Mouse (Mus musculus) heart, adult 8-10 months (tissue): ENCODE measurements around the gene Nfya. TPM values are rescaled to one million over a fixed set of nuclear protein-coding genes. Genes with fewer than 3 reads are reported as not detected.

Experiments
- DNase-seq: peaks from one replicate; pipeline ENCODE4 v3.0.0; 2022; ENCODE audit warnings: low spot score
- total RNA-seq, 4 experiments: library from RNA; stranded (reverse); gene quantifications; 2 replicates each; pipeline ENCODE4 v1.2.4; 2022

The Nfya gene
- total RNA-seq = 10 to 100 TPM; 10.8 to 19.7 (median 15.5) TPM

DNA sequence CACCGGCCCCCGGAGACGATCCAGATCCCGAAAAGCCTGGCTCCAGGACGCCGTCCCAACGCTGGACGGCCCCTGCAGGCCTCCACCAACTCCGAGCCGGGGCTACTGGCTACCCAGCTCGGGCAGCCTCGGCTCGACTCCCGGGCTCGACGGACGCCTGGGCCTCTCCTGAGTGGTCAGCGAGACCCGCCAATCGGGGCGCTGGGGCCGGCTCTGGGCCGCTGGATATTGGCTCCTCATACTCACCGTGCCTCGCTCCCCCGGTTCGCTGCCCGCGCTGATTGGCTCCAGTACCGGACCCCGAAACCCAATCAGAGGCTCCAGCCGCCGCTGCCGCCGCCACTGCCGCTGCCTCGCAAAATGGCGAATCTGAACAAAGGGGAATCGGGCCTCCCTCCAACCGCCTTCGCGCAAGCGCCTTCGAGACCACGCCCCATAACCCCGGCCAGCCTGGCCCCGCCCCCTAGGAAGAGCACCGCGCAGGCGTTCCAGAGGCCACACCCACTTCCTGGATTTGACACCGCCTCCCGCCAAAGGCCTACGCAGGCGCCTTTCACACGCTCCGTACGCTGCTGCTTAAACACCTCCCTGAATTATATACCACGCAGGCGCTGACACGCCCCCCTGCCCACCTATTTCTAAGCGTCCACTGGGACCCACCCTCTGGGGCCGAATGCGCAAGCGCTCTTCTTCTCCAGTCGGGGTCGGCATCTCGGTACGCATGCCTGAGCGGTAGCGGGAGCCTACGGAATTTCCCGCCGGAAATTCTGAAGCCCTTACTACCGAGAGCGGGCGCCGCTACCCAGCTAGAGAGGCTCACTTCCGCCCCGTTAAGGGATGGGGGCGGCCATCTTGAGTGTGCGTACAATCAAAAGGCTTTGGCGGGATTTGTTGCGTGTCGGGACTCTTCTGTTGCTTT lies at the start of gene Nfya, which contains the start of gene Oard1:
Gene Nfya (minus strand): TSS at position 527 of the 919 bp plus-strand sequence.
Gene Oard1 (plus strand): TSS at position 635 of the 919 bp plus-strand sequence.
- peak; percentile 99 for DNase-seq

DNA sequence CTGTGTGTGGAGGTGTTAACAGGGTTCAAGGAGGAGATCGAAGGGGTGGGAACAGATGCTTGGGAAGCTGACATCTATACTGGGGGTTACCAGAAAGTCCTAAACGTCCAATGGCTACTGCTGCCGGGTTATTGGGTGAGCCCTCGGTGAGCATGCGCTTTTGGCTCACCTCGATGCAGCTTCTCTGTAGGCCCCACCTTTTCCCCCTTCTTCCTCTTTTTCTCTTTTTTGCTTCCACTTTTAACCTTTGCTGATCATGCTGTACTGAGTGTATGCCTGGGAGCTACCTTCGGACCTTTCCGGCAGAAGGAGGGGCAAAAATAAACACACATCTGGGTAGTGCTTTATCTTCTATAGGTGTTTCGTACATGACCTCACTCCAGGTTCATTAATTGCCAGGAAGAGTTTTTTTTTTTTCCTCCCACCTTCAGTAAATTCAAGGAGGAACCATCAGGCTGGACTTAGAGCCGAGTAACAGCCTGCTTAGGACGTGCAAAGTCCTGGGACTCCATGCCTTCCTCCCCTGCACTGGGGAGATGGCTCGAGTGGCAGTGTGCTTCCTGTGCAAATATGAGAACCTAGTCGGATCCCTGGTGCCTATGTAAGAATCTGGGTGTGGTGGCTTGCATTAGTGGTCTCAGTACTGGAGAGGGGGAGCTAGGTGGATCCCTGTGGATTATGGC lies 48.4 kb upstream of the Nfya start:
- DNase-seq = no peak

DNA sequence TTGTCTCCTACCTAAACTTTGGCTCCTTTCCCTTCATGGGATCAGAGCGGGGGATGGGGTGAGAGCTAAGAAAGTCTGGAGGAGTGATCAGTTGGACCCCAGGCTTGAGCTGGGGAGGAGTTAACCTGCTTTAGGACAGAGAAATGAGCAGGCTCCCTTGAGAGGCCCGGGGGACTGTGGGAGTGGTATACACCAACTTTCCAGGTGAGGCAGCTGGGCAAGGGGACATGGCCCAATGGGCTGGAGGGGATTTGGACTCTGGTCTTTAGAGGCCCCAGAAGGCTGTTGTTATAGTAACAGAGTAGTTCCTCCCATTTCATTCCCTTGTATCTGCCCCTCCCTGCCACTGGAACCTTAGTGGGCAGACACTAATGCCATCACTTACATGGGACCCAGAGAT lies 46.2 kb upstream of the Nfya start:
- no peak for DNase-seq

DNA sequence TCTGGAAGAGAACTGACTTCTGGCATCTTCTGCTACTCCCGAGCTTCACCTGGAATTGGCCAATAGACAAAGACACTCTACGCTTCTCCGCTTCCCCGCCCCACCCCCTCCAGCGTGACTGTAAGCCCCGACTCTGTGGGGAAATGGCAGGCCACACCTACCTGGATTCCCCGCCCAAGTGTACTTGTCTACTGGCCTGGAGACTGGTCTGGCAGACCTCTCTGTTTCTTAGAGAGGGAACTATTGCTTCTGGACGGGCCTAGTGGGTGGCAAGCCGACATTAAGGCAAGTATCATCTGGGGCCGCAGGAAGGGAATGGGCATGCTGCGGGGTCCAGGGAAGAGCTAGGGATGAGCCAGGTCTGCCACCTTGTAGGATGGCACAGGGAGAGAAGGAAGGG lies 45.0 kb upstream of the Nfya start, which contains the start of gene Unc5cl:
Gene Unc5cl (plus strand): TSS at position 214 of the 400 bp plus-strand sequence.
- no peak for DNase-seq

DNA sequence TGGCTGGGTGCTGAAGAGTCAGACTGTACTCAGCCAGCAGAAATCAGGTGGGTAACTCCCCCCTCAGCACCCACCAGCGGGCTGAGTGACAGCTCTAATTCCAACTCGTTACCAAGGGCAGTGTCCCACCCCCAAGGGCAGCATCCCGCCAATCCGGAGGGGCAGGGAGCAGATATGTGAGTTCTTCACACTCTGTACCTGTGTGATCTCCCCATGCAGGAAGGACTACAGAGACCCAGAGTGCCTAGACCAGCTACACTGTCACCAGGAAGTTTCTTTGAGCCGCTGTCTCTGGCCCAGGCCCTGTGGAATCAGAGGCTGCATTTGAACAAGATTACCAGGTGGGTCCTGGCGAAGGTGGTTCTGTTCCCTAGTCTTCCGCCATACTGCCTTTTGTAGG lies 44.5 kb upstream of the Nfya start:
- no peak for DNase-seq

DNA sequence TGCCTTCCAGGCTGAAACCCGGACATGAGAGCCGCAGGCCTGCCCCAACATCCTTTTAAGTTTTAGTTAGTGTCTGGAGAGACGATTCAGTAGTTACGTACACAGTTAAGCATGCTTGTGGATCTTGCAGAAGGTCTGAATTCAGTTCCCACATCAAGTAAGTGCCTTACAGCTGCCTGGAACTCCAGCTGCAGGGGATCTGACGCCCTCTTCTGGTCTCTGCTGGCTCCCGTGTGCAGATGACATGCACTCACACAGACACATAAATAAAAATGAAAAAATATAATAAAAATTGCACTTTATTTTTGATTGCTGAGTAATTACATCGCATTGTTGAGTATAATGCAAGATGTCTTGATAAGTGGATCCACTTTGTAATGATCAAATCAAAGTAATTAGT lies 43.8 kb upstream of the Nfya start:
- no peak for DNase-seq

DNA sequence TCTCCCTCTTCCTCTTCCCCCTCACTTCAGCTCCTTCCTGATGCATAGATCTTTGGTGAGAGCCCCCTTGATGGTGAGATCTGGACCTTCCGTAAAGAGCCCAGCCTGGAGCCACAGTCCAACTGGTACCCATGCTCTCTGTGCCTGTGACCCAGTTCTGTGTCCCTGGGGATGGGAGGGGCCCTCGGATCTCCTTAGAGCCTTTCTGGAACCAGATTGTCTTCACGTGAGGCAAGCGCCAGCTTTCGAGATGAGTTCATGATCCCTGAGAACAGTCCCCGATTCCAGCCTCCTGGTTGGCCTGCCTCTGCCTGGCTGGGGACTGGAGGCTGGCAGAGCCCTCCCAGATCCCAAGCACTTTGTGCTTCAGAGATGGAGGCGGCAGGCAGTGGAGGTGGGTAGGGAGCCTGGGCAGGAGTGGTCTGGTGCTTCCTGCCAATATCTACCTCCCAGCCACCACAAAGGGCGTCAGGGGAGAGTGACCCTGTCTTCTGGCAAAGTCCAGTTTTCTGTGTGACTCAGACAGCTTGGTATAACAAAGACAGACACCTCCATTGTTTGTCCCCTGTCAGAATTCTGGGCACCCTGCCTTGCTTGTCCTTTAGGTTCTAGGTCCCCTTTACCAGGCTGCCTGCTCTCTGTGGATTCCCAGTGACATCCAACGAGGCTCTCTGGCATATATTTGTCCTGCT lies 42.2 kb upstream of the Nfya start:
- no peak for DNase-seq

DNA sequence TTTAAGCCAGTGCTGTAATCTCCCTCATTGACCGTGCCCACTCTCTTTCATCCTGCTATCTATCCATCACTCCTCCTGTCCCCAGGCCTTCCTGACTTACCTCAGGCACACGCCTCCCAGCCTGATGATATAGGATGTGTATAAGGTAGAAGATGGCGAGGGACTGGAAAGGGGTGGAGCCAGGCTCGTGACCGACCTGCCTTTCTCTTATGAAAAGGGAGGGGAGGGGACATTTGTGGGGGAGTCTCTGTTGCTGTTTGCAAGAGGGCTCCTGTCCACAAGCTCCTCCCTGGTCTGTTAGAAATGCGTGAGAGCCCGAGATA lies 41.6 kb upstream of the Nfya start, which contains the start of gene Tspo2:
Gene Tspo2 (minus strand): TSS at position 170 of the 323 bp plus-strand sequence.
- DNase-seq = no peak

DNA sequence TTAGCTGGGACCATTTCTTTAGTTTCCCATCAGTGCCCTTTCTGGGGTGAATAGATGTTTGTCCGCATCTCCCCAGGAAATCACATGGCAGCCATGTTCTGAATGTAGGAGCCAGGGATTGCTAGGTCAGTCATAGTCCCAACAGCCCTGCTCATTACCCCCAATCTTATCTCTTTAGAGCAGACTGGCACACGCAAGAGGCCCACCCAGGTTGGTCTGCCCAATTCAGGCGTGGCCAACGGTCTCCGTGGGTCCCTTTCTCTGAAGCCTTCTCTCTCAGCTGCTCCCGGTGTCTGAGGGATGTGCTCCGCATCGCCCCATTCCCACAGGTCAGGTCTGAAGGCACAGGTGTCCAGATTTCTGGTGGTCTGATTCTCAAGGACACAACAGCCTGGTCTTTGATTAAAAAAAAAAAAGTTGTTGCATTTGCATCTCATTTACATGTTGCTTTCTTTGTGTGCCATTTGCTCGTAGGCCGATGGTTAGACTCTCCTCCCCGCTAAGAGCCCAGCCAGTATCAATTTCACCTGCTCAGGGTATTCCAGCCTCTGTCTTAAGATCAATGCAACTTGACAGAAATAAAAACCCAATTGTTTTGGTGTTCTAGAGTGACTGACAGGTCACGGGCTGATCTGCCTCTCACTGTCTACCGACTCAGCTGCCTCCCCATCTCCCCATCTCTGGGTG lies 41.1 kb upstream of the Nfya start:
- DNase-seq = no peak

DNA sequence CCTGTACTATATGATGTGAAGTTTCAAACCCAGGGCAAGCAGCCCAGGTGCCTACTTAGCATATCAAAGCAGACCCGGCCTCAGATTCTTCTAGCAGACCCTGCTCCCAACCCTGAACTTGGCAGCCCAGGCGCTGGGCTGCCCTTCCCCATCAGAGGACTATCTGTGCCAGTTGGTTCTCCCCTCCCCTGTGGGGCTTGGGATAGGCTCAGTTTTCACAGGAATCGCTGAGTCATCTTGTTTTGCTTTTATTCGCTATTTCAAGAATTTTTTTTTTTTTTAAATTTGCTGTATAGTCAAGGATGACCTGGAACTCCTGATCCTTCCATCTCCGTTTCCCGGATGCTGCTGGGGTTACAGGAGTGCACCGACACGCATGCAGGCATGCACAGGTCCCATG lies 38.0 kb upstream of the Nfya start:
- no peak for DNase-seq

DNA sequence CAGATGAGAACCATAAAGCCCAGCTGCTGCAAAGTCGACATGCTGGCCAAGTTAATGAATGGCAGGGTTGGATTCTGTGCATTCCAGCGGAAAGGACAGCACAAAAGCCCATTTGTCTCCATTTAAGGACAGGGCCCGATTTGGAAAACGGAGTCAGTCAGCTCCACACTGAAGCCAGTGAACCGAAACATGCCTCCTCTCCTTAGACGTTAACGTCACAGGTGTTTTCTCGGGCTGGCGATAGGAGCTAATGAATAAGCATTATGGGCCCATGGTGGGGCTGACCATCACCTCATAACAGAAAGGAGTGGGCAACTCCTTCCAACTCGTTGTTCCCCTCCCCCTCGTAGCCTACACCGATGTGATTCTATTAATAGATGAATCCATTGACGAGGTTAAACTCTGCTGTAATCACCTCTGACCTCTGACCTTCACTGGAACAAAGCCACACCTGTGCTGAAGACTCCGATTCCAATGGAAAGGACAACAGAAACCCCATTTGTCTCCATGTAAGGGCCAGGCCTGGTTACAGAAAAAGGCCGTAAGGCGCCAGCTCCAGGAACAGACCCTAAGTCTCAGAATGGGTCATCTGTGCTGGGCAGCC lies 33.9 kb upstream of the Nfya start:
- no peak for DNase-seq

DNA sequence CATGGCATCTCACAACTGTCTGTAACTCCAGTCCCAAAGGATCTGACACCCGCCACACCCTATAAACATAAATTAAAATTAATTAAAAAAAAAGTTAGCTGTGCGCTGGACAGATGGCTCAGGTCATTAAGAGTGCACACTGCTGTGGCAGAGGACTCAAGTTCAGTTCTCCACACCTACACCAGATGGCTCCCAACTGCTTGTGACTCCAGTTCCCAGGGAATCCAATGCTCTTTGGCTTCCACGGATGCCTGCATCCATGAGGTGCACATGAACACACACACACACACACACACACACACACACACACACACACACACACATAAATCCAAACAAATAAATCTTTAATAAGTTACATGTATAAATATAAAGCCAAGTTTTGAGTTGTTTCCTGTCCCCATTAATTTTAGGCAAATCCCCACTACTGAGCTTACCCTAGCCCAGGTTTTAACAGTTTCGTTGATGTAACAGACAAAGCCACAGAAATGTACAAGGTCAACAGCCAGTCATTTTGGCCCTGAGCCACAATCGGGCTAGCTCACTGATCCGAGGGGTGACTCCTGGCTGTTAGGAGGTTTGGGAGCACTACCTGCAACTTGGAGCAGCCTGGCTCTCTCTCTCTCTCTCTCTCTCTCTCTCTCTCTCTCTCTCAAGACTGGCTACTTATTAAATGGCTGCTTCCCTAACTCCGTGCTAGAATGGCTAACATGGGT lies 33.2 kb upstream of the Nfya start:
- no peak for DNase-seq

DNA sequence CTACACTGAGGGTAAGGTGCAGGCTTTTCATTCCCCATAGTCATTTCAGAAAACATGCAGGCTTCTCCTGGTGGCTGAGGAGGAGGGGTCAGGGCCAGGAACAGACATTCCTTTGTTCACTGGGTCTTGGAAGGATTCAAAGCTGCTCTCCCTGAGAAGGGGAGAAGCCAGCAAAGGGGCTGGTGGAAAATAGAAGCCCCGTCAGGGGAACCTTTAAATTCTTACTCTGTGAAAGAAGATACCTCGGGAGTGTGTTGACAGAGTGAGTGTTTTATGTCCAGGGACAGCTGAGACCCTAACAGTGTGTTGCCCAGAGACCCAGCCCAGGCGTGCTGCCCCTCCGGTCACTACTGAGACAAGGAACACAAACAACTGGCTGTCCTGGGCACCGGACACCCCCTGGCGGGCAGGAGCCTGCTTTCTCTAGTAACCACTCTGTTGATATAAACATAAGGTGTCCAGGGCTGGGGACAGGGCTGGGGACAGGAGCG lies 27.8 kb upstream of the Nfya start:
- DNase-seq = no peak

DNA sequence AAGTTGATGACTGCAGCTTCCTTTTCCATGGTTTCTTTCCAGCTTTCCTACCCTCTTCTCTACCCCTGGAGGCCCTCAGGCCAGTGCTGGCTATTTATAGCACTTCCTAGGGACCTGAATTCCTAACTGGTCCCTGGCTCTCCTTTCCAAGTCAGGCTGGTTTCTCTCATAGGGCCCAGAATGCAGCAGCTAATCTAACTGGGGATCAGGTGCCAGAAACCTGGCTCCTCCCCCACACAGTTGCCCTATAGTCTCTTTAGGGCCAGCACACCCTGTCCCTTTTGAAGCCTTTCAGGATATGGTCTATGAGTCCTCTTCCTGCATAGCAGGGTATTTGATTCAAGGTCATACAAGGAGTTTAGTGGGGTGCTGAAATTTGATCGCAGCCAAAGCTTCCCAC lies 26.8 kb upstream of the Nfya start:
- peak; percentile 49 for DNase-seq

DNA sequence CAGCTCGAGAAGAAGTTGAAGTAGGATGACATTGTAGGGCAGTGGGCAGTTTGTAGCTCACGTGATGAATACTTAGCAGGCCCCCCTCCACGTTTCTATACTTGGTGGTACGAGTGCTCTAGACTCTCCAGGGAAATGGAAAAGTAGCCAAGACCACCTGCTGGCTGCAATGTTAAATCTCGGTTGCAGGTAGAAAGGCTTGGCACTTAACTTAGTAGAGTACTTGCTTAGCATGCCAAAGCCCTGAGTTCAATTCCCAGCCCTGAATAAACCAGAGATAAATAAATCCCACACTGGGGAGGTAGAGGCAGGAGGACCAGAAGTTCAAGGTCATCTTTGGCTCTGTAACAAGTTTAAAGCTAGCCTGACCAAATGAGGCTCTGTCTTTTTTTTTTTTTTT lies 24.8 kb upstream of the Nfya start:
- no peak for DNase-seq

DNA sequence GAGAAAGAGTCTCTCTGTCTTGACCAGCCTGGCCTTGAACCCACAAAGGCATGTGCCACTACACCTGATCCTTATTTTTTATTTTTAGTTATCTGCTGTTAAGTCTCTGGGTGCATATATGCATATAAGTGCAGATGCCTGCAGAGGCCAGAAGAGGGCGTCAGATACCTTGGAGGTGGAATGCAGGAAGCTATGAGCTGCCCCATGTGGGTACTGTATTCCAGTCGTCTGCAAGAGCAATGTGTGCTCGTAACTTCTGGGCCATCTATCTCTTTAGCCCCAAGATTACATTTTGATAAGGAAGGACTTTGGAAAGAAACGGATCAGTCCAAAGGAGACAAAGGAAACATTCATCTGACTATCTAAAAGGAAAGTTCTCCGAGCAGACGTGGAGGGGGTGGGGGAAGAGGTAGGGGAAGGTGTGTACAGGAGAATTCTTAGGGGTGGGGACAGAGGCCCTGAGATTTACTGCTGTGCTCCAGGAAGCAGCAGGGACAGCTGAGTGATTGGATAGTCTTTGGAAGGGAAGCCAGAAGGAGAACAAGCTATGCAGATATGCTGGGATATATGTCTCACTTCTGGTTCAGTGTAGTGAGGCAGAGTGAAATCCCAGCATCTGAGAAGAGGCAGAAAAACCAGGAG lies 24.1 kb upstream of the Nfya start:
- no peak for DNase-seq

DNA sequence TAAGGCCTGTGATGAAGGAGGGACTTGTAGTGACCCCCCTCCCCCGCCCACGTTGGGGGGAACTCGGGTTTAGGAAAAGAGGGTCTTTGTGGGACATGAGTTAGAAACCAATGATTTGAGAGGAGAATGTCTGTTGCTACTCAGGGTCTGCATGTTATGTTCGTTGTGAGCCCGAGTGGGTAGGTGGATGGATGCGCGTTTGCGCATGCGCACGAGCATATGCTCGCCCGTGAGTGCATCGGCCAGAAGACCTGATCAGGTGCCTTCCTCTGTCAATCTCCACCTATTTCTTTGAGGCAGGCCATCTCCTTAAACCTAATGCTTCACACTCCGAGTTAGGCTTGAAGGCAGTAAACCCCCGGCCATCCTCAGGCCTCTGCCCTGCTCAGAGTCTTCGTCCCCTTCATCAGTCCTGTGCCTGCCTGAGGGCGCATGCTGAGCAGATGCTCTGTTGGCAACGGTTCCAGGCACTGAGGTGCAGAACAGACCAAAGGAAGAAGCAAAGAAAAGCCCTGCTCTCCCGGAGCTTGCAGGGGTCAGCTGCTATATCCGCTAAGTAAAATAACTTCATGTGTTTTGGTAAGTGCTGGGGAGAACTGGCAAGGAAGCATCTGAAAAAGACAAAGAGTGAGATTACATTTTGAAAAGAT lies 23.4 kb upstream of the Nfya start:
- DNase-seq = no peak

DNA sequence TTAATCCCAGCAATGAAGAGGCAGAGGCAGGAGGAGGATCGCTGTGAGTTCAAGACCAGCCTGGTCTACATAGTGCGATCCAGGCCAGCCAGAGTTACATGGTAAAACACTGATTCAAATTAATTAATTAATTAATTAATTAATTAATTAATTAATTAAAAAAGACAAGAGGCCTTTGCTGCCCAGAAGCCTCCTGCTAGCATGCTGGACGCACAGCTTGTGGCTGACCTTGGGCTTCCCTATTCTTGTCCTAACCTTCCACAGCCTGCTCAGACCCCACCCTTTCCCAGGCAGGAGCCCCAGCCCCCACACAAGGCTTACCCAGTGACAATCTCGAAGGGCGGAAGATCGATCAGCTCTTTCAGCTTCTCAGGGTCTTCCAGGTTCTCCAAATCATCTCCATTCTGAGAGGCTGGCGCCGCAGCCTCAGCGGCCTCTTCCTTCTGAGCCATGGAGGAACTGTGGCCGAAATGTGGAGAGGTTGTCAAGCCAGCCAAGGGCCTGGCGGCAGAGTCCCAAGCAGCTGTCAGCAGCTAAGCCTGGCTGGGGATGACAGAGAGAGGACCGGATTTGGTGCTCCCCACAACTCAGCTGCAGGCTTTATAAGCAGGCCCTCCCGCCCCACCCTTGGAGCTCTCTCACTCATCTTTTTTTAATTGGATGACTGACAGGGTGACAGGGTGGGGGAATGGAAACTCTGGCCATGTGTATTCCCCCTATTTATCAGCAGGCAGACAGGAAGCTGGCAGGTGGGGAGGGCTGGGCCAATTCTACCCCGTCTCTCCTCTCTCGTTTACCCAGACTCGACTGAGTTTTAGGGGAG lies 22.7 kb upstream of the Nfya start, which contains the start of gene Apobec2:
Gene Apobec2 (minus strand): TSS at position 773 of the 823 bp plus-strand sequence.
- no peak for DNase-seq
